Mouse (Mus musculus) myocyte (in vitro differentiated cells): Measurements from ENCODE around the gene Mthfd2. TPM values are rescaled to one million over a fixed set of nuclear protein-coding genes. Genes with fewer than 3 reads are reported as not detected.

ENCODE experiments used
- H3K27me3 ChIP-seq: one replicate; pipeline ENCODE4 v1.6.1; 2011; ENCODE audit not compliant: control insufficient read depth, insufficient read depth, insufficient read length
- H3K36me3 ChIP-seq: one replicate; pipeline ENCODE4 v1.6.1; 2011; ENCODE audit not compliant: control insufficient read depth, insufficient read depth
- H3K4me2 ChIP-seq: one replicate; pipeline ENCODE4 v1.6.1; 2011; ENCODE audit warnings: low read depth, control low read depth
- H3K4me3 ChIP-seq: one replicate; pipeline ENCODE4 v1.5.1; 2011; ENCODE audit warnings: mild to moderate bottlenecking, control low read depth, moderate library complexity
- H3K79me2 ChIP-seq: one replicate; pipeline ENCODE4 v1.6.1; 2011; ENCODE audit not compliant: control insufficient read depth, insufficient read depth
- H3ac ChIP-seq: one replicate; pipeline ENCODE4 v1.6.1; 2011; ENCODE audit not compliant: control insufficient read depth, insufficient read length
- CEBPB ChIP-seq: IDR thresholded peaks from 2 replicates; pipeline ENCODE4 v1.6.1; 2011; ENCODE audit warnings: mild to moderate bottlenecking, moderate library complexity; ENCODE audit not compliant: poor library complexity, insufficient read depth, severe bottlenecking
- E2F4 ChIP-seq: IDR thresholded peaks from one replicate; pipeline ENCODE4 v1.6.1; 2011; ENCODE audit warnings: mild to moderate bottlenecking, control low read depth, moderate library complexity; ENCODE audit not compliant: insufficient read depth
- MAX ChIP-seq: IDR thresholded peaks from one replicate; pipeline ENCODE4 v1.6.1; 2011; ENCODE audit warnings: low read depth, mild to moderate bottlenecking, control low read depth
- MYOD1 ChIP-seq, 3 experiments: IDR thresholded peaks; one replicate each; pipeline ENCODE4 v1.6.1; 2011; ENCODE audit warnings: control low read depth in 2 of 3, low read depth in 2 of 3, mild to moderate bottlenecking in 2 of 3, moderate library complexity in 1 of 3; ENCODE audit not compliant: insufficient read length in 2 of 3, control insufficient read depth in 1 of 3
- MYOG ChIP-seq, 3 experiments: IDR thresholded peaks; one replicate each; pipeline ENCODE4 v1.6.1; 2011; ENCODE audit warnings: control low read depth in 2 of 3, low read depth in 2 of 3, mild to moderate bottlenecking in 2 of 3; ENCODE audit not compliant: insufficient read length in 2 of 3, control insufficient read depth in 1 of 3, insufficient read depth in 1 of 3
- POLR2A ChIP-seq: IDR thresholded peaks from one replicate; pipeline ENCODE4 v1.6.1; 2011; ENCODE audit warnings: low read depth, mild to moderate bottlenecking, control low read depth, moderate library complexity; ENCODE audit not compliant: insufficient read length
- POLR2AphosphoS2 ChIP-seq: IDR thresholded peaks from one replicate; pipeline ENCODE4 v1.6.1; 2011; ENCODE audit warnings: low read depth, control low read depth; ENCODE audit not compliant: insufficient read length
- REST ChIP-seq: IDR thresholded peaks from one replicate; pipeline ENCODE4 v1.6.1; 2011; ENCODE audit warnings: mild to moderate bottlenecking, control low read depth, moderate library complexity; ENCODE audit not compliant: insufficient read depth, insufficient read length
- SRF ChIP-seq: IDR thresholded peaks from one replicate; pipeline ENCODE4 v1.6.1; 2011; ENCODE audit warnings: low read depth; ENCODE audit not compliant: control insufficient read depth, insufficient read length
- TCF12 ChIP-seq: IDR thresholded peaks from one replicate; pipeline ENCODE4 v1.6.1; 2011; ENCODE audit warnings: mild to moderate bottlenecking, control low read depth; ENCODE audit not compliant: poor library complexity, insufficient read depth, severe bottlenecking
- TCF3 ChIP-seq: IDR thresholded peaks from one replicate; pipeline ENCODE4 v1.6.1; 2011; ENCODE audit warnings: low read depth, control low read depth; ENCODE audit not compliant: insufficient read length
- USF1 ChIP-seq: IDR thresholded peaks from one replicate; pipeline ENCODE4 v1.6.1; 2011; ENCODE audit warnings: low read depth, mild to moderate bottlenecking, control low read depth, moderate library complexity
- polyA plus RNA-seq: library from polyadenylated mRNA; unstranded; fragments of >200 nt; fragmentation: generic; extraction: Trizol; gene quantifications from one replicate; pipeline ENCODE4 v1.2.1, GENCODE M21; 2012; ENCODE audit warnings: missing spikeins

Gene Mthfd2
- polyA plus RNA-seq, 1 experiment: 260 TPM

DNA sequence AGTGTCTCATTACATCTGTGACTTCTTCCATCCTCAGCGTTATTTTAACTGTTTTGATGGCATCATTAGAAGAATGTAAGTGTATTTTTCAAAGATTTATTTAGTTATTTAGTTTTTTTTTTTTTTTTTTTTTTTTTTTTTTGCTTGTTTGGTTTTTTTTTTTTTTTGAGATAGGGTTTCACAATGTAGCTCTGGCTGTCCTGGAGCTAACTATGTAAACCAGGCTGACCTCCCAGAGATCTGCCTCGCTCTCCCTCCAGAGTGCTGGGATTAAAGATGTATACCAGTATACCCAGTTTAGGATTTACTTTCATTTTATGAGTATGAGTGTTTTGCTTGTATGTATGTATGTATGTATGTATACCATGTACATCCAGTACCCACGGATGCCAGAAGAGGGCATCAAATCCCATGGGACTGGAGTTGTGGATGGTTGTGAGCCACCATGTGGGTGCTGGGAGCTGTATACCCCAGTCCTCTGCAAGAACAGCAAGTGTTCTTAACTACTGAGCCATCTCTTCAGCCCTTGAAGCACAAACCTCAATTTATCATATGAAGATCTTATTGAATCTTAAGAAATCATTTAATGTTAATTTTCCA, 2.0 kb upstream of the Mthfd2 start:
- Histone ChIP-seq H3K36me3 (peaks cover 23% of the 10 kb centered on the region), H3K4me3 (peak overlapping the region; percentile 82), H3K4me2 (peak overlapping the region; percentile 86), H3K79me2 (peaks cover 43% of the 10 kb centered on the region), H3ac (no peak overlapping the region), H3K27me3 (no peaks in the 10 kb centered on the region)
- no peak for TF ChIP-seq POLR2AphosphoS2
- TF ChIP-seq TCF3: no peak
- no peak for TF ChIP-seq MYOG (IDR thresholded peaks at IDR 0.05; ENCODE audit: control insufficient read depth in 1 of 3, insufficient read depth in 1 of 3, insufficient read length in 2 of 3, low read depth in 2 of 3)
- TF ChIP-seq TCF12: no peak
- no peak for TF ChIP-seq CEBPB
- no peak for TF ChIP-seq MAX
- TF ChIP-seq REST: no peak

DNA sequence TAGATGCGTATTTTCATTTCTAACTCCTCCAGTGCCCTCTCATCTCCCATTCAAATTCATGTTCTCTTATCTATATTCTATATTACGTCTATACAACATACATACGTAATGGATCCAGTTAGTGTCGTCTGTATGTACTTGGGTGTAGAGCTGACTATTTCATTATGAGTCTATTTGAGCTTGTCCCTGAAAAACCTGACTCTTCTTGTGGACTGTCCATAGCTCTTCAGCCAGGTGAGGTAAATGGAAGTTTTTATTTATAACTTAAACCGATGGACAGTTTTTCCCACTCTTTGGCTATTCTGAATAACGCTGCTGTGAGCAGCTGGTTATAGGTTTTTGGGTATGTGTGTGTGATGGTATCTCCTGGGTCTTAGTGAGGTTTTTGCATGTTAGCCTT, 1.1 kb upstream of the Mthfd2 start:
- TF ChIP-seq SRF (no peak), TCF3 (no peak), POLR2A (no peak), MYOD1 (IDR thresholded peaks at IDR 0.05; ENCODE audit: control insufficient read depth in 1 of 3, insufficient read length in 2 of 3, low read depth in 2 of 3) (no peak), USF1 (no peak), MYOG (IDR thresholded peaks at IDR 0.05; ENCODE audit: control insufficient read depth in 1 of 3, insufficient read depth in 1 of 3, insufficient read length in 2 of 3, low read depth in 2 of 3) (no peak), CEBPB (no peak), E2F4 (no peak), TCF12 (no peak), MAX (no peak), POLR2AphosphoS2 (no peak), REST (no peak)
- peak overlapping the region; percentile 86 for H3K4me2 ChIP-seq
- peak overlapping the region; percentile 82 for H3K4me3 ChIP-seq
- H3K79me2 ChIP-seq: peaks cover 43% of the 10 kb centered on the region
- no peaks in the 10 kb centered on the region for H3K27me3 ChIP-seq
- H3K36me3 ChIP-seq: peaks cover 15% of the 10 kb centered on the region
- peak overlapping the region; percentile 71 for H3ac ChIP-seq

DNA sequence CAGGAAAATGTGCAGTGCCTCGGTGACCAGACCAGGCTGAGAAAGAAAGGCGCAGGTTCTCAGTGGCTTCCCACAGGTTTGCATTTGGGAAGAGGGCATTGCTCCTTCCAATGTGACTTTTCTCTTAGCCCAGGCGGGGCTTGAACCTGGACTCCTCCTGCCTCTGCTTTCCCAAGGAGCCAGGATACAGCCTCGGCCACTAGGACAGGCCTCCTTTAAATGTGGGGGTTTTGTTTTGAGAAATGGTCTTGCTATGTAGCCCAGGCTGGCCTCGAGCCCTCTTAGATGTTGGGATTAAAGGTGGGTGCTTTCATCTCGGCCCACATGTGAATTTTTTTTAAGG, 657 bp upstream of the Mthfd2 start:
- no peak for TF ChIP-seq E2F4
- no peak for TF ChIP-seq SRF
- no peak for TF ChIP-seq MAX
- TF ChIP-seq TCF3: no peak
- no peak for TF ChIP-seq POLR2AphosphoS2
- TF ChIP-seq CEBPB: no peak
- TF ChIP-seq REST: no peak
- no peak for TF ChIP-seq TCF12
- TF ChIP-seq MYOD1 (IDR thresholded peaks at IDR 0.05; ENCODE audit: control insufficient read depth in 1 of 3, insufficient read length in 2 of 3, low read depth in 2 of 3): no peak
- TF ChIP-seq USF1: no peak
- TF ChIP-seq MYOG (IDR thresholded peaks at IDR 0.05; ENCODE audit: control insufficient read depth in 1 of 3, insufficient read depth in 1 of 3, insufficient read length in 2 of 3, low read depth in 2 of 3): no peak
- no peak for TF ChIP-seq POLR2A
- peak overlapping the region; percentile 82 for H3K4me3 ChIP-seq
- H3K4me2 ChIP-seq: peak overlapping the region; percentile 86
- H3K79me2 ChIP-seq: peaks cover 43% of the 10 kb centered on the region
- no peaks in the 10 kb centered on the region for H3K27me3 ChIP-seq
- H3ac ChIP-seq: peak overlapping the region; percentile 71
- peaks cover 12% of the 10 kb centered on the region for H3K36me3 ChIP-seq

DNA sequence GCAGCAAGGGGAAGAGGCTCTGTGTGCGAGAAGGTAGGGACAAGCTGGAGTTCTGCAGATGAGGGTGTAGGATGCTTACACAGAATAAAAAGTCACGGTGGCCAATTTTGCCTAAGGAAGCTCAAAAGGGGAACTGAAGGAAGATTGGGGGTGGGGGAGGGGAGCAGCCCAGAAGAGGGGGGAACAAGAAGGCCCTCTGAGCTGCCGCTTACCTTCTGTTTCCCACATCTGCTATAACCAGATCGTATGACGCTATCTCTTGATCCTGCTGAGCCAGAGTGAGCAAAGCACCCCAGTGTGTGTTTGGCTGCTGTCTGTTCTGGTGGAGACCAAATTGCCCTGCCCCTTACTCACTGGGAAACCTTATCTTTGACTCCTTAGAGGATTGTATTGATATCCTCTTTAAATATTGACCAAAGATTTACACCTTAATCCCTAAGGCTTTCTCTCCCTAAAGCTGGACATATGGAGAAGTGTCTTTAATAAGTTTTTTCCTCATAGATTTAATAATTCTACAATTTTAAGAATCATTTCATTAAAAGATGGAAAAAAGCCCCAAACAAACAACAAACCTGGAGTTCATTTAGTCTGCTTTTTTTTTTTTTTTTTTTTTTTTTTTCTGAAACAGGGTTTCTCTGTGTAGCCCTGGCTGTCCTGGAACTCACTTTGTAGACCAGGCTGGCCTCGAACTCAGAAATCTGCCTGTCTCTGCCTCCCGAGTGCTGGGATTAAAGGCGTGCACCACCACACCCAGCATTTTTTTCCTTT, 1.9 kb downstream of the Mthfd2 start:
- TF ChIP-seq E2F4 (no peak), TCF3 (no peak), POLR2AphosphoS2 (no peak), TCF12 (no peak), REST (no peak), USF1 (no peak), CEBPB (no peak), MYOG (IDR thresholded peaks at IDR 0.05; ENCODE audit: control insufficient read depth in 1 of 3, insufficient read depth in 1 of 3, insufficient read length in 2 of 3, low read depth in 2 of 3) (no peak), MAX (no peak), MYOD1 (IDR thresholded peaks at IDR 0.05; ENCODE audit: control insufficient read depth in 1 of 3, insufficient read length in 2 of 3, low read depth in 2 of 3) (no peak), POLR2A (no peak), SRF (no peak)
- Histone ChIP-seq H3K36me3 (peaks cover 2% of the 10 kb centered on the region), H3K4me3 (no peak overlapping the region), H3K4me2 (no peak overlapping the region), H3K27me3 (no peaks in the 10 kb centered on the region), H3ac (no peak overlapping the region), H3K79me2 (peaks cover 26% of the 10 kb centered on the region)

DNA sequence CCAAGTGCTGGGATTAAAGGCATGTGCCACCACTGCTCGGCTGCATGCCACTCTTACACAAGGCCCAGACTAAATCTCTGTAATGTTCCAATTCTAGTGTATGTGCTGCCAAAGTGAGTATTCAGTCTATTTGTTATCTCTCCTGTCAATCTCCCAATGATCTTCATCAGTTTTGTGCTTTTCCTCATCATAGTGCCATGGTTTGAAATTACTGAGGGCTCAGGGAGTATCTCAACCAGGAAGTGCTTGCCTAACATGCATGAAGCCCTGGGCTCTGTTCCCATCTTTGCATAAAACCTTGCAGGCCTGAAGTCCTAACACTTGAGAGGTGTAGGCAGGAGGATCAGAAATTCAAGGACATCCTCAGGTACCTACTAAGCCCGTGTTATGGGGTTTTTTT, 2.9 kb downstream of the Mthfd2 start:
- Histone ChIP-seq H3K4me2 (no peak overlapping the region), H3ac (no peak overlapping the region), H3K27me3 (no peaks in the 10 kb centered on the region), H3K79me2 (peaks cover 16% of the 10 kb centered on the region), H3K36me3 (no peaks in the 10 kb centered on the region), H3K4me3 (no peak overlapping the region)
- TF ChIP-seq REST: no peak
- no peak for TF ChIP-seq USF1
- TF ChIP-seq POLR2AphosphoS2: no peak
- no peak for TF ChIP-seq SRF
- TF ChIP-seq CEBPB: no peak
- no peak for TF ChIP-seq TCF12
- no peak for TF ChIP-seq MYOG (IDR thresholded peaks at IDR 0.05; ENCODE audit: control insufficient read depth in 1 of 3, insufficient read depth in 1 of 3, insufficient read length in 2 of 3, low read depth in 2 of 3)
- TF ChIP-seq E2F4: no peak
